In genomic region chr11:12037689-12038469, GRCm38 (mm10) we compare ENCODE assay signal across 9 mouse cellular contexts. TPM values are rescaled to one million over a fixed set of nuclear protein-coding genes. Genes with fewer than 3 reads are reported as not detected.
A peak's percentile ranks its signal among the peaks of the same experiment; 100 is the strongest.
DNase-seq lines count a peak whose midpoint lies in the region; ATAC-seq and TF ChIP-seq lines count a peak whose summit lies in the region.
"Had no signal": no experiment of that assay in that cellular context is flagged by ENCODE, and none has a peak within 500 bp of the region (broad histone marks: within the 10 kb centered on the region; RNA-seq: fewer than 3 reads in every experiment).

No protein-coding gene starts in this region.

- peak overlapping the region; percentile 68 for H3K4me2 ChIP-seq in liver, embryonic 14.5 days (ENCODE audit: low read depth)
- H3K4me2 ChIP-seq in stomach, postnatal 0 days (replicated peaks; ENCODE audit: low read depth) = peak overlapping the region; percentile 59

- ATAC-seq in liver, embryonic 14.5 days (ENCODE audit: insufficient read depth) = no peak; the same call in 1 of the 2 replicates
- ATAC-seq in stomach, postnatal 0 days (ENCODE audit: low FRiP score, low TSS enrichment) = no peak; the same call in 1 of the 2 replicates

- intact Hi-C loops in left cerebral cortex, postnatal 4 days (cut with DNase I) = loop anchor here (10.0 kb wide), 1 partner anchor 317 kb away; no protein-coding TSS in a partner anchor

- no peak for TF ChIP-seq CTCF in testis, adult 2 months (IDR thresholded peaks at IDR 0.05; ENCODE audit: control insufficient read depth, insufficient read depth, insufficient replicate concordance, low read depth, low read length)
- TF ChIP-seq CTCF in liver, embryonic 14.5 days (IDR thresholded peaks at IDR 0.05; ENCODE audit: low read depth) = no peak
- no peak for TF ChIP-seq CTCF in stomach, postnatal 0 days (IDR thresholded peaks at IDR 0.05; ENCODE audit: low read depth)

- TF ChIP-seq EP300 in liver, embryonic 14.5 days (IDR thresholded peaks at IDR 0.05; ENCODE audit: low read depth) = no peak
- no peak for TF ChIP-seq EP300 in stomach, postnatal 0 days (optimal IDR thresholded peaks at IDR 0.05)

- no peak overlapping the region; the same call in 1 of the 2 replicates for H3K9ac ChIP-seq in liver, embryonic 14.5 days (replicated peaks)
- H3K9ac ChIP-seq in stomach, postnatal 0 days (ENCODE audit: low read length) = peak overlapping the region; percentile 87

- H3K9me3 ChIP-seq in liver, embryonic 14.5 days (ENCODE audit: control insufficient read depth, low read length) = no peaks in the 10 kb centered on the region
- no peaks in the 10 kb centered on the region for H3K9me3 ChIP-seq in stomach, postnatal 0 days (ENCODE audit: control insufficient read depth, low read length)

- peak overlapping the region; percentile 84 for H3K4me3 ChIP-seq in testis, adult 2 months (ENCODE audit: control insufficient read depth, low read depth, low read length)
- peak overlapping the region; percentile 52 to 68 for H3K4me3 ChIP-seq in liver, embryonic 14.5 days (ENCODE audit: insufficient read depth in 1 of 2, low read depth in 2 of 2, low read length in 2 of 2)
- peak overlapping the region; percentile 61 for H3K4me3 ChIP-seq in stomach, postnatal 0 days (ENCODE audit: low read depth, low read length)
- H3K4me3 ChIP-seq: myocyte had no signal

- no peaks in the 10 kb centered on the region for H3K36me3 ChIP-seq in testis, adult 2 months (ENCODE audit: control insufficient read depth, insufficient read depth, low read length)
- H3K36me3 ChIP-seq in liver, embryonic 14.5 days (replicated peaks; ENCODE audit: control insufficient read depth, insufficient read depth, low read depth) = no peaks in the 10 kb centered on the region
- H3K36me3 ChIP-seq in stomach, postnatal 0 days (ENCODE audit: control insufficient read depth, insufficient read depth, low read length) = no peaks in the 10 kb centered on the region

- TF ChIP-seq POLR2A in testis, adult 2 months (IDR thresholded peaks at IDR 0.05; ENCODE audit: control insufficient read depth, low read depth, low read length) = no peak

- no peak overlapping the region for H3K27ac ChIP-seq in testis, adult 2 months (ENCODE audit: control insufficient read depth, insufficient read depth, low read depth, low read length)
- H3K27ac ChIP-seq in liver, embryonic 14.5 days = no peak overlapping the region
- peak overlapping the region; percentile 91 for H3K27ac ChIP-seq in stomach, postnatal 0 days (replicated peaks)

- DNase-seq in testis, postnatal 10 days (ENCODE audit: low spot score) = no peak
- peak; percentile 50 for DNase-seq in forelimb bud, embryonic 11.5 days (ENCODE audit: low read depth, low spot score)
- DNase-seq in liver, embryonic 14.5 days (ENCODE audit: low read depth in 3 of 3, low spot score in 3 of 3) = no peak
- DNase-seq in stomach, postnatal 0 days (ENCODE audit: low spot score) = no peak
- DNase-seq in cerebellum, adult 11 months = no peak
- no peak for DNase-seq in cerebellum, postnatal 10 days
- no peak for DNase-seq in left cerebral cortex, postnatal 4 days

- peaks cover 9% of the 10 kb centered on the region for H3K4me1 ChIP-seq in testis, adult 2 months (ENCODE audit: control insufficient read depth, insufficient read depth, low read length)
- peaks cover 0 to 5% of the 10 kb centered on the region in 2 experiments; a peak in 3 of 4 replicates for H3K4me1 ChIP-seq in liver, embryonic 14.5 days (replicated peaks; ENCODE audit: control insufficient read depth in 2 of 2, insufficient read depth in 2 of 2, low read length in 1 of 2)
- no peaks in the 10 kb centered on the region for H3K4me1 ChIP-seq in stomach, postnatal 0 days (replicated peaks; ENCODE audit: control insufficient read depth, insufficient read depth)

- WGBS in liver, embryonic 14.5 days (ENCODE audit: insufficient replicate concordance) = 10% methylated on average over 48 of the region's 48 CpGs
- 8% methylated on average over 48 of the region's 48 CpGs for WGBS in stomach, postnatal 0 days

- no peaks in the 10 kb centered on the region; the same call in 1 of the 2 replicates for H3K27me3 ChIP-seq in testis, adult 2 months (ENCODE audit: control insufficient read depth, insufficient read depth, low read length)
- peaks cover 75% of the 10 kb centered on the region for H3K27me3 ChIP-seq in liver, embryonic 14.5 days (ENCODE audit: control insufficient read depth, insufficient read depth, low read length)
- H3K27me3 ChIP-seq in stomach, postnatal 0 days (ENCODE audit: control insufficient read depth, insufficient read depth, low read length) = peaks cover 4% of the 10 kb centered on the region; the same call in 1 of the 2 replicates

RNA-seq across cellular contexts. Expression of gene Grb10, which starts 0.6 kb away (rescaled TPM):
- polyA plus RNA-seq in testis, adult 2 months (2012; rRNA removed) = 12.1 and 12.2 TPM in 2 replicates
- polyA plus RNA-seq in liver, embryonic 14.5 days (2012; rRNA removed) = 78.8 and 91.5 TPM in 2 replicates
- 42.4 and 43.2 TPM in 2 replicates for polyA plus RNA-seq in liver, embryonic 14.5 days (2014; fragmentation: Nextera tagmentation; extraction: Ambion mirVana)
- polyA plus RNA-seq in stomach, postnatal 0 days (2015; fragmentation: Nextera tagmentation; extraction: Ambion mirVana) = 57.3 and 64.7 TPM in 2 replicates
- 10 to 100 TPM; 46.2 to 52.1 TPM for total RNA-seq in left cerebral cortex, postnatal 4 days (2021)
